Mouse (Mus musculus) ES-E14 (cell line): Measurements from ENCODE around the gene Mical2. TPM values are rescaled to one million over a fixed set of nuclear protein-coding genes. Genes with fewer than 3 reads are reported as not detected.

Source experiments
- DNase-seq: peaks from one replicate; pipeline ENCODE4 v3.0.0-alpha.2; 2013; ENCODE audit warnings: low read depth, low spot score
- H3K27ac ChIP-seq: 2 replicates; pipeline ENCODE4 v1.5.1; 2012; ENCODE audit warnings: low read depth, mild to moderate bottlenecking, low read length, moderate library complexity, mixed read lengths; ENCODE audit not compliant: poor library complexity, insufficient read depth, severe bottlenecking
- H3K36me3 ChIP-seq: 2 replicates; pipeline ENCODE4 v1.6.1; 2012; ENCODE audit warnings: mild to moderate bottlenecking, low read length, moderate library complexity, mixed read lengths; ENCODE audit not compliant: control insufficient read depth, poor library complexity, insufficient read depth, severe bottlenecking
- H3K4me1 ChIP-seq, 2 experiments: fragments of 150-350 bp in 1 of 2; sonication (generic) in 1 of 2; 2 replicates each; pipeline ENCODE4 v1.6.1; 2012; ENCODE audit warnings: low read length in 2 of 2, mild to moderate bottlenecking in 1 of 2, mixed read lengths in 1 of 2; ENCODE audit not compliant: control insufficient read depth in 2 of 2, insufficient read depth in 2 of 2, poor library complexity in 1 of 2
- H3K4me3 ChIP-seq, 2 experiments: fragments of 150-350 bp in 1 of 2; sonication (generic) in 1 of 2; 2 replicates each; pipeline ENCODE4 v1.5.1; 2012; ENCODE audit warnings: low read length in 2 of 2, low read depth in 1 of 2, mild to moderate bottlenecking in 1 of 2, mixed read lengths in 1 of 2; ENCODE audit not compliant: insufficient read depth in 1 of 2, poor library complexity in 1 of 2, severe bottlenecking in 1 of 2
- H3K9ac ChIP-seq: 2 replicates; pipeline ENCODE4 v1.6.1; 2012; ENCODE audit warnings: low read depth, mild to moderate bottlenecking, low read length, mixed read lengths; ENCODE audit not compliant: poor library complexity, insufficient read depth, severe bottlenecking
- H3K9me3 ChIP-seq: fragments of 150-350 bp; sonication (generic); 2 replicates; pipeline ENCODE4 v1.6.1; 2012; ENCODE audit warnings: low read depth, mild to moderate bottlenecking, low read length; ENCODE audit not compliant: control insufficient read depth, insufficient read depth
- CHD2 ChIP-seq: IDR thresholded peaks from 2 replicates; pipeline ENCODE4 v1.6.1; 2014; ENCODE audit warnings: mild to moderate bottlenecking, low read depth, low read length, inconsistent platforms
- HCFC1 ChIP-seq: IDR thresholded peaks from 2 replicates; pipeline ENCODE4 v1.6.1; 2012; ENCODE audit warnings: low read length, inconsistent platforms, borderline replicate concordance; ENCODE audit not compliant: insufficient read depth
- MAFK ChIP-seq: IDR thresholded peaks from 2 replicates; pipeline ENCODE4 v1.6.1; 2014; ENCODE audit warnings: mild to moderate bottlenecking, low read depth, low read length, inconsistent platforms; ENCODE audit not compliant: insufficient read depth
- ZC3H11A ChIP-seq: IDR thresholded peaks from 2 replicates; pipeline ENCODE4 v1.6.1; 2012; ENCODE audit warnings: low read depth, mild to moderate bottlenecking, inconsistent platforms, low read length, borderline replicate concordance
- ZNF384 ChIP-seq: IDR thresholded peaks from 2 replicates; pipeline ENCODE4 v1.6.1; 2012; ENCODE audit warnings: low read depth, low read length, inconsistent platforms
- in situ Hi-C, 2 experiments: fragments of 600-800 bp; cut with MboI; formaldehyde crosslinking; loops; one replicate each; pipeline ENCODE4 v1.15.1; 2025; ENCODE audit warnings: low sequenced_read_pairs in 2 of 2, inconsistent platforms in 1 of 2; ENCODE audit not compliant: unreplicated experiment in 2 of 2
- total RNA-seq: library from RNA; depleted of rRNA; stranded (reverse); fragments of 300-350 nt; gene quantifications from 2 replicates; pipeline ENCODE4 v1.2.3, GENCODE M21; 2012

Mical2 gene
- total RNA-seq, 1 experiment = 9.9 TPM

GRCm38 (mm10) chr7:112228827-112229498 lies 3.3 kb downstream of the Mical2 start:
- in situ Hi-C loops = no loop called here
- Histone ChIP-seq H3K9ac (no peak overlapping the region), H3K36me3 (no peaks in the 10 kb centered on the region), H3K27ac (no peak overlapping the region), H3K4me3 (no peak overlapping the region), H3K4me1 (peaks cover 0 to 4% of the 10 kb centered on the region in 2 experiments; a peak in 1 of 4 replicates), H3K9me3 (no peaks in the 10 kb centered on the region)
- no peak for TF ChIP-seq CHD2
- TF ChIP-seq ZNF384 = no peak
- TF ChIP-seq ZC3H11A = no peak
- TF ChIP-seq HCFC1 = no peak
- no peak for TF ChIP-seq MAFK
- no peak for DNase-seq

- Histone ChIP-seq H3K4me1 (no peaks in the 10 kb centered on the region), H3K9ac (no peak overlapping the region), H3K9me3 (no peaks in the 10 kb centered on the region), H3K27ac (no peak overlapping the region), H3K36me3 (no peaks in the 10 kb centered on the region), H3K4me3 (no peak overlapping the region)
- no peak for DNase-seq
- in situ Hi-C loops = no loop called here
- TF ChIP-seq HCFC1 (no peak), ZC3H11A (no peak), MAFK (no peak), ZNF384 (no peak), CHD2 (no peak)
Observed at GRCm38 (mm10) chr7:112231731-112232130, 6.1 kb downstream of the Mical2 start.

GRCm38 (mm10) chr7:112233345-112234005 lies 7.8 kb downstream of the Mical2 start:
- no peaks in the 10 kb centered on the region for H3K36me3 ChIP-seq
- in situ Hi-C loops = no loop called here
- no peak overlapping the region for H3K9ac ChIP-seq
- H3K4me3 ChIP-seq = no peak overlapping the region
- no peak overlapping the region for H3K27ac ChIP-seq
- TF ChIP-seq CHD2 = no peak
- no peaks in the 10 kb centered on the region for H3K9me3 ChIP-seq
- no peaks in the 10 kb centered on the region for H3K4me1 ChIP-seq
- no peak for DNase-seq

- Histone ChIP-seq H3K9me3 (no peaks in the 10 kb centered on the region), H3K4me1 (no peaks in the 10 kb centered on the region), H3K36me3 (no peaks in the 10 kb centered on the region), H3K9ac (no peak overlapping the region), H3K27ac (no peak overlapping the region), H3K4me3 (no peak overlapping the region)
- in situ Hi-C loops = no loop called here
- no peak for DNase-seq
- TF ChIP-seq CHD2 (no peak), MAFK (no peak), HCFC1 (no peak), ZNF384 (no peak), ZC3H11A (no peak)
Observed at GRCm38 (mm10) chr7:112234410-112234809, 8.8 kb downstream of the Mical2 start.

- no peaks in the 10 kb centered on the region for H3K4me1 ChIP-seq
- TF ChIP-seq ZNF384 (no peak), HCFC1 (no peak), CHD2 (no peak), MAFK (no peak), ZC3H11A (no peak)
- no peaks in the 10 kb centered on the region for H3K9me3 ChIP-seq
- DNase-seq = no peak
- H3K36me3 ChIP-seq = no peaks in the 10 kb centered on the region
- no peak overlapping the region for H3K9ac ChIP-seq
- no peak overlapping the region for H3K27ac ChIP-seq
- in situ Hi-C loops = no loop called here
- H3K4me3 ChIP-seq = no peak overlapping the region
Observed at GRCm38 (mm10) chr7:112235493-112235892, 9.8 kb downstream of the Mical2 start.
